Mouse (Mus musculus) neural tube, embryonic 12.5 days (tissue): ENCODE results near the gene Tmem266. TPM values are rescaled to one million over a fixed set of nuclear protein-coding genes. Genes with fewer than 3 reads are reported as not detected.

Experiments
- ATAC-seq: fragments of 200-750 bp; cut with Nextera tagmentation; 2 replicates; pipeline ENCODE4 v1.8.0; 2017; ENCODE audit warnings: low read depth, mild to moderate bottlenecking, moderate TSS enrichment, moderate library complexity; ENCODE audit not compliant: low FRiP score
- H3K27ac ChIP-seq: fragments of 300-500 bp; sonication (generic); 2 replicates; pipeline ENCODE4 v1.5.1; 2016
- H3K27me3 ChIP-seq: fragments of 300-500 bp; sonication (generic); replicated peaks from 2 replicates; pipeline ENCODE4 v1.6.1; 2016; ENCODE audit warnings: mild to moderate bottlenecking
- H3K36me3 ChIP-seq: fragments of 300-500 bp; sonication (generic); 2 replicates; pipeline ENCODE4 v1.6.1; 2016; ENCODE audit warnings: mild to moderate bottlenecking
- H3K4me1 ChIP-seq: fragments of 300-500 bp; sonication (generic); 2 replicates; pipeline ENCODE4 v1.6.1; 2016
- H3K4me2 ChIP-seq: fragments of 300-500 bp; sonication (generic); replicated peaks from 2 replicates; pipeline ENCODE4 v1.6.1; 2016; ENCODE audit warnings: mild to moderate bottlenecking
- H3K4me3 ChIP-seq: fragments of 300-500 bp; sonication (generic); 2 replicates; pipeline ENCODE4 v1.5.1; 2016
- H3K9ac ChIP-seq: fragments of 300-500 bp; sonication (generic); 2 replicates; pipeline ENCODE4 v1.6.1; 2016; ENCODE audit warnings: mild to moderate bottlenecking
- H3K9me3 ChIP-seq: fragments of 300-500 bp; sonication (generic); 2 replicates; pipeline ENCODE4 v1.6.1; 2016; ENCODE audit warnings: mild to moderate bottlenecking
- WGBS: fragments of 180-500 bp; shearing (Covaris S2); methylation state at CpG from one replicate; pipeline ENCODE4 v1.1.7; 2016; 5-methylcytosine and 5-hydroxymethylcytosine counted together
- polyA plus RNA-seq: library from polyadenylated mRNA; unstranded; fragments of >200 nt; fragmentation: Nextera tagmentation; extraction: Ambion mirVana; gene quantifications from 2 replicates; pipeline ENCODE4 v1.2.1, GENCODE M21; 2016

Tmem266 gene
- polyA plus RNA-seq, 1 experiment from 2014 or later, result 1.7 TPM

- Histone ChIP-seq H3K4me2 (no peak overlapping the region), H3K9ac (no peak overlapping the region), H3K4me1 (no peaks in the 10 kb centered on the region), H3K9me3 (no peaks in the 10 kb centered on the region), H3K36me3 (no peaks in the 10 kb centered on the region), H3K27ac (no peak overlapping the region), H3K4me3 (no peak overlapping the region), H3K27me3 (no peaks in the 10 kb centered on the region)
- no peak for ATAC-seq
- WGBS, result 30% methylated on average over 5 of the region's 5 CpGs
These were observed 55.7 kb downstream of the Tmem266 start for GRCm38 (mm10) chr9:55382441-55382840.

GRCm38 (mm10) chr9:55386117-55386516 is 59.4 kb downstream of the Tmem266 start:
- H3K27me3 ChIP-seq, result no peaks in the 10 kb centered on the region
- WGBS, result 96% methylated on average over 4 of the region's 4 CpGs
- H3K9ac ChIP-seq, result no peak overlapping the region

DNA sequence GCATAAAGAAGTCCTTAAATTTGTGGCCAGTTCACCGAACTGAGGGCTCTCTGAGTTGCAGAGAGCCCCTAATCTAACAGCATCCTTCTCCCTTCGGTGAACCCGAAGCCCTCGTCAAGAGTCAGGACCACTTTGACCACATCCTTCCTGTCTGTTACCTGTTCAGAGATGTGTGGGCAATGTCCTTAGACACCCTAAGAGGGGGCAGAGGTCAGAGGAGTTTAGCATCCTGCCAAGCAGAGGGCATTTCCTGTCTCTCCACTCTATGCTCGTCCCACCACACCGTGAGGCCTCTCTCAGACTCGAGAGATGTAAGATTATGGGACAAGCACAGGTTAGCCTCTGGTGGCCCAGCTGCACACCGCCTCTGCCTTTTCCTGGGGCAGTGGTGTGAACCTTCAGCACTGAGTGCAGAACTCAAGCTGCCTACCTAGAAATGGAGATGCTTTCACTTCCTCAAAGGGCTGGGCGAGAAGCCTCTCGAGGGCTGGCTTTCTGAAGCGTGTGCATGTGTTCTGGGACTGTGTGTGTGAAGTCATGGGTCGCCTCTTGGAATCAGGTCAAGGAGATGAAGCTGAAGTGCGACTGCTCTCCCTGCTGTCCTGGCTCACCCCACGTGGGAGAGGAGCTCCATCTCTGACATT is 61.3 kb downstream of the Tmem266 start:
- Histone ChIP-seq H3K9me3 (no peaks in the 10 kb centered on the region), H3K27me3 (no peaks in the 10 kb centered on the region), H3K4me3 (no peak overlapping the region), H3K4me1 (0 out of 2 replicates have a peak, but pooled peaks cover 4% of the 10 kb centered on the region), H3K4me2 (no peak overlapping the region), H3K36me3 (no peaks in the 10 kb centered on the region), H3K27ac (no peak overlapping the region), H3K9ac (no peak overlapping the region)
- 88% methylated on average over 14 of the region's 14 CpGs for WGBS
- ATAC-seq, result no peak

More at GRCm38 (mm10) chr9:55386117-55386516, 59.4 kb downstream of the Tmem266 start:
- no peaks in the 10 kb centered on the region for H3K36me3 ChIP-seq
- ATAC-seq, result no peak
- no peaks in the 10 kb centered on the region for H3K4me1 ChIP-seq
- no peak overlapping the region for H3K4me2 ChIP-seq
- no peak overlapping the region for H3K4me3 ChIP-seq
- no peak overlapping the region for H3K27ac ChIP-seq
- no peaks in the 10 kb centered on the region for H3K9me3 ChIP-seq

GRCm38 (mm10) chr9:55391909-55392658 is 65.4 kb downstream of the Tmem266 start:
- Histone ChIP-seq H3K9me3 (no peaks in the 10 kb centered on the region), H3K27ac (no peak overlapping the region), H3K4me1 (0 out of 2 replicates have a peak, but pooled peaks cover 4% of the 10 kb centered on the region), H3K36me3 (no peaks in the 10 kb centered on the region), H3K9ac (no peak overlapping the region), H3K27me3 (0 out of 2 replicates have a peak, but pooled peaks cover 3% of the 10 kb centered on the region), H3K4me3 (no peak overlapping the region), H3K4me2 (0 out of 2 replicates have a peak overlapping the region, but pooled peaks have one; percentile 16)
- peak; percentile 74 for ATAC-seq
- 30% methylated on average over 17 of the region's 17 CpGs for WGBS

- Histone ChIP-seq H3K27me3 (0 out of 2 replicates have a peak, but pooled peaks cover 3% of the 10 kb centered on the region), H3K36me3 (no peaks in the 10 kb centered on the region), H3K4me3 (no peak overlapping the region), H3K4me1 (0 out of 2 replicates have a peak, but pooled peaks cover 4% of the 10 kb centered on the region), H3K9ac (no peak overlapping the region), H3K27ac (no peak overlapping the region), H3K9me3 (no peaks in the 10 kb centered on the region), H3K4me2 (no peak overlapping the region)
- WGBS, result 83% methylated on average over 1 of the region's 1 CpGs
- ATAC-seq, result no peak
These were observed 68.9 kb downstream of the Tmem266 start for GRCm38 (mm10) chr9:55395650-55396049.

GRCm38 (mm10) chr9:55398985-55399554 is 72.4 kb downstream of the Tmem266 start:
- Histone ChIP-seq H3K27me3 (0 out of 2 replicates have a peak, but pooled peaks cover under 1% of the 10 kb centered on the region), H3K4me3 (no peak overlapping the region), H3K9ac (no peak overlapping the region), H3K4me1 (no peaks in the 10 kb centered on the region), H3K9me3 (no peaks in the 10 kb centered on the region), H3K36me3 (no peaks in the 10 kb centered on the region), H3K4me2 (no peak overlapping the region), H3K27ac (no peak overlapping the region)
- WGBS, result 72% methylated on average over 7 of the region's 7 CpGs
- no peak for ATAC-seq

- no peaks in the 10 kb centered on the region for H3K36me3 ChIP-seq
- ATAC-seq, result no peak
- H3K4me1 ChIP-seq, result peaks cover 7% of the 10 kb centered on the region; the same call in 1 of the 2 replicates
- WGBS, result 48% methylated on average over 7 of the region's 7 CpGs
- no peak overlapping the region for H3K27ac ChIP-seq
- H3K4me2 ChIP-seq, result no peak overlapping the region
- no peaks in the 10 kb centered on the region for H3K27me3 ChIP-seq
- H3K4me3 ChIP-seq, result no peak overlapping the region
- no peak overlapping the region for H3K9ac ChIP-seq
- H3K9me3 ChIP-seq, result no peaks in the 10 kb centered on the region
These were observed 75.6 kb downstream of the Tmem266 start for GRCm38 (mm10) chr9:55402276-55402675.

DNA sequence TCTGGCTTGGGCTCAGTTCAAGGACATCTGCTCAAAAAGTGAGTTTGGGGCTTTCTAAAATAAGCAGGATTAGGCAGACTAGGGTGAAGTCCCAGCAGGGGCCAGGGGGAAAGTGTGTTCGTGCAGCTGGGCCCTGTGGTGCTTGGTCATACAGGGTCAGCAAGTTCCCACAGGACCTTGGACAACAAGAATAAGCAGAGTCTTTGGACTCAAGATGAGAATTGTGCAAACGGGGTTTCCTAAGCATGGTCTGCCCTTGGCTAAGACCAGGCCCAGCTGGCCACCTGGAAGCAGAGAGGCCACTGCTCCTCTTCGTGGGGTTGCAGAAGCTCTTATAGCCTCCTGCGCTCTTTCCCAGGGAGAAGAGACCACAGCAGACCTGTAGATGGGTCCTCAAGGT is 77.5 kb downstream of the Tmem266 start:
- WGBS, result 90% methylated on average over 4 of the region's 4 CpGs
- Histone ChIP-seq H3K27ac (no peak overlapping the region), H3K36me3 (no peaks in the 10 kb centered on the region), H3K9me3 (no peaks in the 10 kb centered on the region), H3K4me3 (no peak overlapping the region), H3K4me1 (peaks cover 8% of the 10 kb centered on the region; the same call in 1 of the 2 replicates), H3K9ac (no peak overlapping the region), H3K27me3 (no peaks in the 10 kb centered on the region), H3K4me2 (no peak overlapping the region)
- ATAC-seq, result no peak

DNA sequence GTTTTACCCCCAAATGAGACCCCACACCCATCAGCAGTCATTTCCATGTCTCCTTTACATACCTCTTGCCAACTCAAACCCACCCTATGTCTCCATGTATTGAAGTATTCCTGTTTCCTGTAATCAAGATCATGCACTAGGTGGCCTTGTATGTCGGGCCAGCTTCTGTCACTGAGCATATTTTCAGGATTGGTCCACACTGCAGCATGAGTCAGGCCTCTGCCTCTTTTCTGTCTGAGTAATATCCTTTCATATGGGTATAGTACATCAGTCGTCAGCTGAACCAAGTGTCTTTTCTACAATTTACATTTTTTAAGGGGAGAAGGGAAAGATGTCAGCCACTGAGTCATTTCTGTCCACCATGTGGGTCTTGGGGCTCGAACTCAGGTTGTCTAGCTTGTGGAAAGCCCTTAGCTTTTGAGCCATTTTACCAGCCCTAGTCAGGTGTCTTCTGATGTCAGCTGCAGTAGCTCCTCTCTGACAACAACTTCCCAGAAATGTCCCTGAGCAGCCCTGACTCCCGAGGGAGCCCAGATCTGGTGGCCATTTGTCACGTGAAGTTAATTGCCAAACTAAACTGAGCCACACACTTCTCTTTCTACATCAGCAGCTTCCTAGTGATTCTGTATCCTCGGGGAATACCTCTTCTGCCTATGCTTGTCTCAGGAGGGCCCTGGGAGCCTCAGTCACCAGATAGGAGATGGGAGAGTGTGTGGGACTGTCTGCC is 78.4 kb downstream of the Tmem266 start:
- H3K4me2 ChIP-seq, result no peak overlapping the region
- no peak overlapping the region for H3K4me3 ChIP-seq
- WGBS, result 71% methylated on average over 6 of the region's 6 CpGs
- no peak overlapping the region for H3K27ac ChIP-seq
- ATAC-seq, result no peak
- H3K9ac ChIP-seq, result no peak overlapping the region
- H3K4me1 ChIP-seq, result peaks cover 8% of the 10 kb centered on the region; the same call in 1 of the 2 replicates
- H3K36me3 ChIP-seq, result no peaks in the 10 kb centered on the region
- H3K27me3 ChIP-seq, result no peaks in the 10 kb centered on the region
- H3K9me3 ChIP-seq, result no peaks in the 10 kb centered on the region

- 55% methylated on average over 2 of the region's 2 CpGs for WGBS
- Histone ChIP-seq H3K27ac (no peak overlapping the region), H3K4me2 (no peak overlapping the region), H3K9me3 (no peaks in the 10 kb centered on the region), H3K36me3 (no peaks in the 10 kb centered on the region), H3K27me3 (no peaks in the 10 kb centered on the region), H3K9ac (no peak overlapping the region), H3K4me1 (peaks cover 8% of the 10 kb centered on the region; the same call in 1 of the 2 replicates), H3K4me3 (no peak overlapping the region)
- no peak for ATAC-seq
These were observed 80.1 kb downstream of the Tmem266 start for GRCm38 (mm10) chr9:55406773-55407172.

DNA sequence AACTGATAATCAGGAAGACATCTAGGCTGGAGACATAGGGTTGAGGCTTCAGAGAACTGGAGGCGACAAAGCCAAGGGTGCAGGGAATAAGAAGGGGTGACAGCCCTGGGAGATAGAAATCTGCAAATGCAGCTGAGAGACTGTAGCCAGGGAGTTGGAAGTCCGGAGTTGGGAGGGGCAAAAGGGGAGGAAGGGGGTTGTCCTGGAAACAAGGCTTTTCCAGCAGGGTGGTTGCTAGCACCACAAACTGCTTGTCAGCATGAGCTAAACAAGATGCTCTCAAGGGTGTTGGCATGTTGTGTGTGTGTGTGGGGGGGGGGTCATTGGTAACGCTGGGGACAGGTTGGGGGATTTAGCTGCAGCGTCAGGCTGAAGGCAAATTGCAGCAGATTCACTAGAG is 82.1 kb downstream of the Tmem266 start:
- H3K9me3 ChIP-seq, result no peaks in the 10 kb centered on the region
- H3K4me2 ChIP-seq, result no peak overlapping the region
- no peak overlapping the region for H3K27ac ChIP-seq
- H3K36me3 ChIP-seq, result no peaks in the 10 kb centered on the region
- H3K27me3 ChIP-seq, result no peaks in the 10 kb centered on the region
- no peak for ATAC-seq
- H3K4me1 ChIP-seq, result peaks cover 8% of the 10 kb centered on the region; the same call in 1 of the 2 replicates
- H3K4me3 ChIP-seq, result no peak overlapping the region
- WGBS, result 52% methylated on average over 4 of the region's 4 CpGs
- H3K9ac ChIP-seq, result no peak overlapping the region

- WGBS, result 47% methylated on average over 3 of the region's 3 CpGs
These were observed 83.1 kb downstream of the Tmem266 start for GRCm38 (mm10) chr9:55409833-55410232.

More at GRCm38 (mm10) chr9:55409833-55410232, 83.1 kb downstream of the Tmem266 start:
- no peak overlapping the region for H3K4me2 ChIP-seq
- ATAC-seq, result no peak
- no peaks in the 10 kb centered on the region for H3K27me3 ChIP-seq
- H3K4me3 ChIP-seq, result no peak overlapping the region
- no peaks in the 10 kb centered on the region for H3K9me3 ChIP-seq
- no peaks in the 10 kb centered on the region for H3K36me3 ChIP-seq
- peaks cover 8% of the 10 kb centered on the region; the same call in 1 of the 2 replicates for H3K4me1 ChIP-seq
- no peak overlapping the region for H3K9ac ChIP-seq
- no peak overlapping the region for H3K27ac ChIP-seq
